Mouse (Mus musculus) small intestine, adult 2 months (tissue): ENCODE results near the gene Olfr1061.

Source experiments
- CTCF ChIP-seq: fragments of 200-500 bp; IDR thresholded peaks from 2 replicates; pipeline ENCODE4 v1.5.1; 2012; ENCODE audit warnings: low read depth, mild to moderate bottlenecking, control low read depth, inconsistent platforms, low read length, moderate library complexity, mixed read lengths; ENCODE audit not compliant: insufficient replicate concordance, insufficient read length; ENCODE audit errors: extremely low read depth
- POLR2A ChIP-seq: fragments of 200-500 bp; IDR thresholded peaks from 2 replicates; pipeline ENCODE4 v1.6.1; 2012; ENCODE audit warnings: low read depth, mild to moderate bottlenecking, control low read depth, inconsistent platforms, low read length, moderate library complexity

GRCm38 (mm10) chr2:86378293-86378692 lies 35.6 kb downstream of the Olfr1061 start, which contains the start of gene Olfr1057:
- TF ChIP-seq CTCF: no peak
- TF ChIP-seq POLR2A: no peak
